Comparison of ENCODE assay signal across 8 mouse cellular contexts in genomic region chr4:149060621-149061431, GRCm38 (mm10). TPM values are rescaled to one million over a fixed set of nuclear protein-coding genes. Genes with fewer than 3 reads are reported as not detected.
DNase-seq lines count a peak whose midpoint lies in the region; ATAC-seq and TF ChIP-seq lines count a peak whose summit lies in the region.

No protein-coding gene starts in this region.

- ATAC-seq in heart, postnatal 0 days (ENCODE audit: insufficient read depth, low read depth), result no peak
- ATAC-seq in lung, embryonic 14.5 days (ENCODE audit: insufficient read depth), result no peak

- H3K4me3 ChIP-seq in heart, postnatal 0 days (ENCODE audit: low read depth, low read length), result no peak overlapping the region
- H3K4me3 ChIP-seq in lung, embryonic 14.5 days (ENCODE audit: low read depth, low read length), result no peak overlapping the region
- H3K4me3 ChIP-seq in cortical plate, adult 2 months (ENCODE audit: insufficient read depth, low read length), result no peak overlapping the region

- 44% methylated on average over 14 of the region's 14 CpGs for WGBS in heart, postnatal 0 days
- WGBS in lung, embryonic 14.5 days, result 43% methylated on average over 14 of the region's 14 CpGs

- TF ChIP-seq CTCF in heart, postnatal 0 days (IDR thresholded peaks at IDR 0.05; ENCODE audit: low read depth), result peak; percentile 38
- TF ChIP-seq CTCF in lung, embryonic 14.5 days (IDR thresholded peaks at IDR 0.05; ENCODE audit: low read depth), result peak; percentile 41; the same call in 1 of the 2 replicates
- peak; percentile 28; the same call in 1 of the 2 replicates for TF ChIP-seq CTCF in cortical plate, adult 2 months (IDR thresholded peaks at IDR 0.05; ENCODE audit: extremely low read depth, insufficient read depth, low read length)

- peak; percentile 32 to 63 for DNase-seq in cerebellum, postnatal 25 days
- DNase-seq in cerebellum, adult 11-12 months, result no peak
- DNase-seq in heart, postnatal 0 days (ENCODE audit: low spot score), result no peak
- DNase-seq in heart, postnatal 25 days (ENCODE audit: low spot score), result no peak
- no peak for DNase-seq in lung, embryonic 14.5 days
- DNase-seq in lung, postnatal 14 days, result no peak
- DNase-seq in gastrocnemius, postnatal 36 days, result no peak

- TF ChIP-seq EP300 in heart, postnatal 0 days (IDR thresholded peaks at IDR 0.05; ENCODE audit: low read depth), result no peak

- no peak overlapping the region; the same call in 1 of the 2 replicates for H3K4me2 ChIP-seq in heart, postnatal 0 days (ENCODE audit: low read depth, low read length)
- no peak overlapping the region for H3K4me2 ChIP-seq in lung, embryonic 14.5 days

- H3K4me1 ChIP-seq in heart, postnatal 0 days (ENCODE audit: control insufficient read depth, insufficient read depth), result peaks cover 15% of the 10 kb centered on the region
- peaks cover 13% of the 10 kb centered on the region; the same call in 1 of the 2 replicates for H3K4me1 ChIP-seq in lung, embryonic 14.5 days (ENCODE audit: insufficient read depth)
- peaks cover 9% of the 10 kb centered on the region for H3K4me1 ChIP-seq in cortical plate, adult 2 months (ENCODE audit: control insufficient read depth, insufficient read depth, low read length)

- intact Hi-C loops in heart, postnatal 25 days (cut with DNase I), result no loop called here
- intact Hi-C loops in gastrocnemius, postnatal 36 days (cut with DNase I), result no loop called here

- no peak overlapping the region for H3K9ac ChIP-seq in heart, postnatal 0 days (replicated peaks; ENCODE audit: low read depth, low read length)
- no peak overlapping the region for H3K9ac ChIP-seq in lung, embryonic 14.5 days

- H3K27ac ChIP-seq in heart, postnatal 0 days (ENCODE audit: low read depth), result no peak overlapping the region
- no peak overlapping the region for H3K27ac ChIP-seq in lung, embryonic 14.5 days (ENCODE audit: low read depth)
- H3K27ac ChIP-seq in cortical plate, adult 2 months (ENCODE audit: insufficient read depth, low read length), result no peak overlapping the region

- H3K9me3 ChIP-seq in heart, postnatal 0 days (replicated peaks; ENCODE audit: control insufficient read depth, low read length), result no peaks in the 10 kb centered on the region
- H3K9me3 ChIP-seq in lung, embryonic 14.5 days (ENCODE audit: low read depth, low read length), result no peaks in the 10 kb centered on the region

- no peak for TF ChIP-seq POLR2A in cortical plate, adult 2 months (IDR thresholded peaks at IDR 0.05; ENCODE audit: extremely low read depth, insufficient read depth, low read length)

- no peaks in the 10 kb centered on the region for H3K36me3 ChIP-seq in heart, postnatal 0 days (replicated peaks; ENCODE audit: control insufficient read depth, insufficient read depth, low read length)
- H3K36me3 ChIP-seq in lung, embryonic 14.5 days (ENCODE audit: insufficient read depth), result no peaks in the 10 kb centered on the region

- no peaks in the 10 kb centered on the region for H3K27me3 ChIP-seq in heart, postnatal 0 days (ENCODE audit: control insufficient read depth, insufficient read depth, low read length)
- H3K27me3 ChIP-seq in lung, embryonic 14.5 days (ENCODE audit: insufficient read depth, low read length), result no peaks in the 10 kb centered on the region

RNA-seq across cellular contexts. Expression of gene Pex14, which starts 38.9 kb away (rescaled TPM):
- total RNA-seq in heart, postnatal 0 days (2014; rRNA removed; ENCODE audit: low replicate concordance), result 43.9 and 49.2 TPM in 2 replicates
- 35.4 and 38.1 TPM in 2 replicates for polyA plus RNA-seq in heart, postnatal 0 days (2015; fragmentation: Nextera tagmentation; extraction: Ambion mirVana)
- 10 to 100 TPM; 19.4 to 20.1 TPM for total RNA-seq in heart, postnatal 25 days (2021)
- polyA plus RNA-seq in lung, embryonic 14.5 days (2014; fragmentation: Nextera tagmentation; extraction: Ambion mirVana), result 39.6 and 43.7 TPM in 2 replicates
- polyA plus RNA-seq in cortical plate, adult 2 months (2012; rRNA removed), result 41.1 and 42.4 TPM in 2 replicates
- total RNA-seq in gastrocnemius, postnatal 36 days (2021), result 10 to 100 TPM; 18.6 to 20.2 TPM

RNA-seq across cellular contexts. Expression of gene Dffa, which starts 43.1 kb away (rescaled TPM):
- total RNA-seq in heart, postnatal 0 days (2014; rRNA removed; ENCODE audit: low replicate concordance), result 13.3 and 20.8 TPM in 2 replicates
- 22.9 and 26.2 TPM in 2 replicates for polyA plus RNA-seq in heart, postnatal 0 days (2015; fragmentation: Nextera tagmentation; extraction: Ambion mirVana)
- 10 to 100 TPM; 41.3 to 41.5 TPM for total RNA-seq in heart, postnatal 25 days (2021)
- 26.3 and 29.7 TPM in 2 replicates for polyA plus RNA-seq in lung, embryonic 14.5 days (2014; fragmentation: Nextera tagmentation; extraction: Ambion mirVana)
- polyA plus RNA-seq in cortical plate, adult 2 months (2012; rRNA removed), result 49.3 and 52.8 TPM in 2 replicates
- 10 to 100 TPM; 57.5 to 65.1 TPM for total RNA-seq in gastrocnemius, postnatal 36 days (2021)

Comparison
In these comparisons a context has a peak if more than half of its experiments do, and no peak if none do; other contexts are left out.
1. DNase-seq: peak in cerebellum, postnatal 25 days (2 of 2); none in cerebellum, adult 11-12 months (single experiment), heart, postnatal 0 days (single experiment), heart, postnatal 25 days (single experiment), lung, embryonic 14.5 days (single experiment), lung, postnatal 14 days (single experiment) and gastrocnemius, postnatal 36 days (0 of 2).
2. Peak in every context shown above with its lines, with median percentiles within 50 percentile points of each other: CTCF ChIP-seq.